Mouse (Mus musculus) adrenal gland, adult (tissue): ENCODE data around the gene Fbxw9.

ENCODE experiments used
- DNase-seq, 2 experiments: peaks; one replicate each; pipeline ENCODE4 v3.0.0; 2022 to 2023; ENCODE audit warnings: low spot score in 1 of 2; ENCODE audit not compliant: inconsistent age in 2 of 2

Fbxw9 gene

GRCm38 (mm10) chr8:85059879-85060616 lies at the start of gene Fbxw9:
Gene Fbxw9 (plus strand): TSS chr8:85060055.
- peak; percentile 89 to 96 for DNase-seq

GRCm38 (mm10) chr8:85011242-85011641 lies 48.6 kb upstream of the Fbxw9 start:
- peak in 1 of 2 experiments; percentile 17 for DNase-seq

- DNase-seq: peak; percentile 74 to 89
Measured at GRCm38 (mm10) chr8:85013230-85013840, 46.5 kb upstream of the Fbxw9 start.

- DNase-seq: no peak
Measured at GRCm38 (mm10) chr8:85014431-85014830, 45.4 kb upstream of the Fbxw9 start, which contains the start of gene Best2. Gene Best2 (minus strand): TSS chr8:85014531.

- peak in 1 of 2 experiments; percentile 18 for DNase-seq
Measured at GRCm38 (mm10) chr8:85016724-85017123, 43.1 kb upstream of the Fbxw9 start.

GRCm38 (mm10) chr8:85017209-85017608 lies 42.6 kb upstream of the Fbxw9 start:
- peak in 1 of 2 experiments; percentile 20 for DNase-seq

- DNase-seq: no peak
Measured at GRCm38 (mm10) chr8:85021514-85022055, 38.3 kb upstream of the Fbxw9 start.

- DNase-seq: no peak
Measured at GRCm38 (mm10) chr8:85023846-85024245, 36.0 kb upstream of the Fbxw9 start.

GRCm38 (mm10) chr8:85025098-85025932 lies 34.5 kb upstream of the Fbxw9 start, which contains the start of gene Asna1:
Gene Asna1 (minus strand): TSS chr8:85025281.
- DNase-seq: peak; percentile 84 to 96

- DNase-seq: peak; percentile 98 to 99
Measured at GRCm38 (mm10) chr8:85026670-85027515, 33.0 kb upstream of the Fbxw9 start, which contains the start of gene Trir. Gene Trir (plus strand): TSS chr8:85026823.

- no peak for DNase-seq
Measured at GRCm38 (mm10) chr8:85027516-85027855, 32.4 kb upstream of the Fbxw9 start.

GRCm38 (mm10) chr8:85027922-85028321 lies 31.9 kb upstream of the Fbxw9 start:
- DNase-seq: no peak

- DNase-seq: peak in 1 of 2 experiments; percentile 49
Measured at GRCm38 (mm10) chr8:85029271-85029670, 30.6 kb upstream of the Fbxw9 start.

GRCm38 (mm10) chr8:85032622-85033311 lies 27.1 kb upstream of the Fbxw9 start:
- peak in 1 of 2 experiments; percentile 71 for DNase-seq

GRCm38 (mm10) chr8:85033867-85034266 lies 26.0 kb upstream of the Fbxw9 start:
- DNase-seq: peak in 1 of 2 experiments; percentile 43

GRCm38 (mm10) chr8:85034764-85035163 lies 25.1 kb upstream of the Fbxw9 start:
- peak; percentile 74 to 89 for DNase-seq

- peak in 1 of 2 experiments; percentile 78 for DNase-seq
Measured at GRCm38 (mm10) chr8:85035165-85035727, 24.6 kb upstream of the Fbxw9 start.

- DNase-seq: peak; percentile 45 to 82
Measured at GRCm38 (mm10) chr8:85035728-85036310, 24.0 kb upstream of the Fbxw9 start.

GRCm38 (mm10) chr8:85036381-85036717 lies 23.5 kb upstream of the Fbxw9 start:
- no peak for DNase-seq
